Mouse (Mus musculus) kidney, adult 2 months (tissue): ENCODE measurements around the gene Ppdpf.

ENCODE experiments used
- CTCF ChIP-seq: fragments of 200-500 bp; conservative IDR thresholded peaks from 2 replicates; pipeline ENCODE4 v1.5.1; 2011; ENCODE audit warnings: low read depth, mild to moderate bottlenecking, control low read depth, low read length, moderate library complexity, mixed read lengths; ENCODE audit not compliant: insufficient read depth, insufficient read length
- POLR2A ChIP-seq: fragments of 200-500 bp; IDR thresholded peaks from one replicate; pipeline ENCODE4 v1.6.1; 2011; ENCODE audit warnings: low read depth, low read length, control low read depth

DNA sequence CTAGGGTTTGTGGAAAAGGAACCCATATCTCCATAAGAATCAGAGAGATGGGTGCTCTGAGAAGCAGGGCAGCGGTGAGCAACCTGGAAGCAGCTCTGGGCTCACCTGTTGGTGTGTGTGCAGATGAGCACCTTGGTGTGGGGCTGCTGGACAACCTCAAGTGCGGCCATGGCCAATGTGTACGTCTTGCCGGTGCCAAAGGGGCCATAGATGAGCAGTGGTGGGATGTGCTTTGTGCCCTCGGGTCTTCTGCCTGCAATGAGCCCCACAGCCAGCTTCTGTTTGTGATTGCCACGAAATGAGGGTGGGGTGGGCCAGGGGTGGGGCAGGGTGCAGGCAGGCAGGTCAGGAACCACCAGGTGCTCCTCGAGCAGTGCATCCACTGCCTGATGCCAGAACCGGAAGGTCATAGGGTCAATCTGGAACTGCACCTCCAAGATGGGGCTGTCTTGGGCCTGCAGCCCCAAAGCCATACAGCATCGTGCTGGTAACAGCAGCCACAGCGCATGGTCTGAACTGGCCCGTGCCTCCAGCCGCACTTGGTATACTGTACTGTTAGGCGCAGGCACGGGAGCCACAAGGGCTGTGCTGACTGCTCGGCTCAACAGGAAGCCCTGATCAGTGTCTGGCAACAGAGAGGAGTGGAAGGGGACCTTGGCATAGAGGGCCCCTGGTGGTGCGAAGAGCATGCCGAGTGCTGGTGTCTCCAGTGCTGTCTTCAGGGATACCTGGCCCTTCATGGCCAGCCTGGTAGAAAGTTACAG is 50.4 kb downstream of the Ppdpf start:
- TF ChIP-seq POLR2A (no peak), CTCF (no peak)
